Mouse (Mus musculus) layer of hippocampus, postnatal 36 days (tissue): ENCODE measurements around the gene Tmem170b. TPM values are rescaled to one million over a fixed set of nuclear protein-coding genes. Genes with fewer than 3 reads are reported as not detected.
"Not testable (repeated sequence)": the region's sequence is repeated elsewhere in the genome, so short reads cannot be mapped to it uniquely, and the experiment has no call there.

Source experiments
- DNase-seq, 2 experiments: peaks; one replicate each; pipeline ENCODE4 v3.0.0; 2022
- total RNA-seq, 2 experiments: library from RNA; stranded (reverse); gene quantifications; 2 replicates each; pipeline ENCODE4 v1.2.3; 2021

Gene Tmem170b
- total RNA-seq, 2 experiments from 2014 or later = 99.0 to 101 TPM

DNA sequence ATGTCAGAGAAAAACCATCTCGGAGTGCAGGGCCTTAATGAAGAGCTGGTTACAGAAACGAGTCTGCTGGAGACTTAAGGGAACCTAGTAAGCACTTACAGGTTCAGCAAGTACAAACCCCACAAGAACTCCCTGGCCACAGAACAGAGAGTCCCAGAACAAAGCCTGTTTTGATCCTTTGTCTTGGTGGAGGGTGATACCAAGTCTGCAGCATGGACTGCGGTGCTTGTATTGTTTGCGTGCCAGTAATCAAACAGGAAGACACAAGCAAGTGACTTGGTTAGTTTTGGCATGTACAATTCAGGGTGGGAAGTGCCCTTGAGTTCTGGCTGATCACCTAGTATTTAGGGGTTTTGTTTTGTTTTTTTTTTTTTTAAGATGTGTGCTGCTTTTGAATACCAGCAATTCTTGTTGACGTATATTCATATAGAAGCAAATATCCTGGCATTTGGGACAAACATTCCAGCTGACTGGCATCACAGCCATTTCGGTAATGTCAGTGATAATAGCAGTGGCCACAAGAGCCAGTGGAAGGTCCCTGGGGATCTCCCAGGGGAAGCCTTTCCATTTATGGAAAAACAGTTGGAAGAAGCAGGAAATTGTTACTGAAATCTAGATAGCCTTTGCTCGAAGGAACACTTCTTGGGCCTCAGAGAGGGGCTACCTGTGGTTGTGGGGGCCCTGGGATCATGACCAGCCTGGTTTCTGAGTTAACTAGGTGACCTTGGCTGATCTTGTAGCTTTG, 64.9 kb downstream of the Tmem170b start:
- no peak for DNase-seq

GRCm38 (mm10) chr13:41671136-41671705, 65.5 kb downstream of the Tmem170b start:
- DNase-seq = no peak

DNA sequence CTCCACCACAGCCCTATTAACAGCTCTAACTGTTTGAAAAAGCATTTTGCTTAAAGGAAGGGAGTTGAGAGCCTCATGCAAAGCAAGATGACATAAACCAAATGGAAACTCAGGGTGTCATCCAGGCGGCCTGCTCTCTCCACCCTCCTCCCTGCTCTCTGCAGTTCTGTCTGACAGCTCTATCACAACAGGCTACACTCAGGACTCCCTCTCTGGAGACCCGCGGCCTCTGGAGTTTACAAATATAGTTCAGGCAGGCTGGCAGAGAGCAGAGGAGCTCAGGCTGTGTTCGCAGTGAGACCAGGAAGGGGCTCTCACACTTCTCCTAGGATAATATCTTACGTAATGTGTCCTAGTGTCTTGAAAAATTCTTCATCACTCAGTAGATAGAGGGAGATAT, 67.2 kb downstream of the Tmem170b start:
- not testable (repeated sequence) for DNase-seq

GRCm38 (mm10) chr13:41673541-41673940, 67.8 kb downstream of the Tmem170b start:
- no peak for DNase-seq

- not testable (repeated sequence) for DNase-seq
These were observed 68.9 kb downstream of the Tmem170b start for GRCm38 (mm10) chr13:41674608-41675007.

DNA sequence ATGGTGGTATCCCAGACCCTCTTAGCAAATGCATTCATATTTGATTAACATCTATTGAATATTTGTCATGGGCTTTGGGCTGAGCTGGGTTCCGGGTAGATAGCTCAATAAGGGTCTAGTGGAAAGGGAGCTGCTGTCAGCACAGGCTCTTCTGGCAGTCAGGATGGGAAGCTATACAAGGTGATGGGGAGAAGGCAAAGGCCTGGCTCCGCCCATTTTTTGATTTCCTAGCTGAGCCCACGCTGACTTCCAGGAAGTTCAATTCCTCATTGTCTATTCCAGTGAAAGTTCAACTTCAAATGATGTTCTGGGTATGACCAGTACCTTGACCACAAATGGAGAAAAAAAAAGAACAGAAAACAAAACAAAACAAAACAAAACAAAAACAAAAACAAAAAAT, 69.8 kb downstream of the Tmem170b start:
- DNase-seq = no peak

- DNase-seq = no peak
These were observed 70.5 kb downstream of the Tmem170b start for GRCm38 (mm10) chr13:41675966-41676835.

DNA sequence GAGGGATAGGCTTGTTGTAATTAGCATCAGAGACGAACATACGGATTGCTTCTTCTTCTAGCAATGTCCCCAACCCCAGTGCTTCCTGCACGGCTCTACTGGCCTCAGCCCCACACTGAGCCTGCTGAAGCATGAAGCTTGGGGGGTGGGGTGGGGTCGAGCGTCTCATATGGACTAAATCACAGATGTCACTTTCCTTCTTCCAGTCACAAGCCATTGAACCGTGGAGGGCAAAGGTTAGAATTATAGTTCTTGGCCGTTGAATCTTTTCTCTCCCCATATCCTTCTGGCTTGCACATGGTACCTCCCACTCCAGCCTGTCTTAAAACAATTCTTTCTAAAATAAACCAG, 71.1 kb downstream of the Tmem170b start:
- DNase-seq = no peak

DNA sequence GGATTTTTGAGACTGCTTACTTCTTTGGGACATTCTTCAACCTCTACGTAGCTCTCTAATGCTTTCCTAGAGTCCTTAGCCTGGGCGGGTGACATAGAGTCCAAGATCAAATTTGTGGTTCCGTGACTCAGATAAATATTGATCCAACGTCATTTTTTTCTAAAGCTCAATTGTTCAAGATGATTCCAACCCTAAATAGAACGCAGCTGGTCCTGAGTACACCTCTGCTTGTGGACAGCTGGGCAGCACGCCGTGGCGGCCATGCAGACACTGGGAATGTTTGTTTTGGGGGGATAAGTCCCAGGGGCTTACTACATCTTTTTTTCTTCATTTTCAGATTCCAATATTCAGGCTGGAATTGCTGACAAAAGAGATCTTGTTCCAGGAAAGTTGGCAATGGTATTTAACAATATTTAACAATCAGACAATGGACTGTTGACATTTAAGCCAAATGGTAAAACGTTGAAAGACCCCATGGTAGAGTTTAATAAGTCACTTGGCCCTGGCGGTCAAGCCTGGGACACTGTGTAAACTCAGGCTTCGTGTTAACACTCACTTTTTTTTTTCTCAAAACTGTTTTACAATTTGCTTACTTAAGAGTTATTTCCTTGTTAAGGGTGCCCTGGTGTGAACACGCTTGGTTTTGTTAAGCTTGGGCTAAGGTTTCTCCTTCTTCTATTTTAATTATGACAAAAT, 75.3 kb downstream of the Tmem170b start:
- DNase-seq = no peak

DNA sequence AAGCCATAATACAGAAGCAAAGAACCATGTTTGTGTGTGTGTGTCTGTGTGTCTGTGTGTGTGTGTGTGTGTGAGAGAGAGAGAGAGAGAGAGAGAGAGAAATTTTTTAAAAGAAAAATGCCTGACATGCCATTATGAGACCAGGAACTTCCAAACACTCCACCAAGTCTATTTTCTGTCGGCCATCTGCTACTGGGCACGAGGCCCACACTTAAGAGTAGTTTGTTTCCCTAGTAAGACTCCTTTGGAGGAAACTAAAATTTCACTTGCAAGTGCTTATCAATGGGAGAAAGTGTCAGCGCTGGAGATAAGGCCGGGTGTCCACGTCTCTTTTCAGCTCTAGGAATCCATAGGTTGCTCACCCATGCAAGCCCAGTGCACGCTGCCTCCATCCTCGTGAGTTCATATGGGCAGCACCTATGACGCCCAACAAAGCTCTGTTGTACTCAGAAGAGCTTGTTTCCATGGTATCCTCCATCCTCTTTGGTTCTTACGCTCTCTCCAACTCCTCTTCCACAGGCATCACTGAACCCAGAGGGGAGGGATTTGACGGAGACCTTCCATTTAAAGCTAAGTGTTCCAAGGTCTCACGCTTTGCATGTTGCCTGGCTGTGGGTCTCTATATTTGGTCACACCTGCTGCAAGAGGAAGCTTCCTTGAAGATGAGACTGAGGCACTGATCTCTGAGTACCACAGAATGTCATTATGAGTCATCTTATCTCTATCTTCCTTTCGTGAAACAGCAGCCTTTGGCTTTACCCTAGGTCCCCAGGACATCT, 76.8 kb downstream of the Tmem170b start:
- DNase-seq = no peak

- no peak for DNase-seq
These were observed 77.8 kb downstream of the Tmem170b start for GRCm38 (mm10) chr13:41683356-41684012.

GRCm38 (mm10) chr13:41685499-41685898, 79.8 kb downstream of the Tmem170b start:
- DNase-seq = no peak

GRCm38 (mm10) chr13:41689055-41689454, 83.3 kb downstream of the Tmem170b start:
- DNase-seq = no peak

- DNase-seq = no peak
These were observed 83.9 kb downstream of the Tmem170b start for GRCm38 (mm10) chr13:41689598-41690045.

Other genes starting within 250 kb of the Tmem170b start
- gene Nedd9, start 118.5 kb upstream of the Tmem170b start, total RNA-seq = 10 to 100 TPM; 11.5 to 12.3 TPM
- under 1 TPM in 1 of 2 experiments, not detected in 1; 0.62 TPM for gene Adtrp, start 241.8 kb downstream of the Tmem170b start, total RNA-seq